Mouse (Mus musculus) embryonic facial prominence, embryonic 10.5 days (tissue): Measurements from ENCODE around the gene Gm28729. TPM values are rescaled to one million over a fixed set of nuclear protein-coding genes. Genes with fewer than 3 reads are reported as not detected.
A peak's percentile ranks its signal among the peaks of the same experiment; 100 is the strongest.
"Not testable (repeated sequence)": the region's sequence is repeated elsewhere in the genome, so short reads cannot be mapped to it uniquely, and the experiment has no call there.

Experiments used
- DNase-seq: peaks from one replicate; pipeline ENCODE4 v3.0.0-alpha.2; 2017; ENCODE audit warnings: low spot score
- H3K27ac ChIP-seq: fragments of 300-500 bp; sonication (generic); replicated peaks from 2 replicates; pipeline ENCODE4 v1.5.1; 2016; ENCODE audit warnings: mild to moderate bottlenecking
- H3K27me3 ChIP-seq: fragments of 300-500 bp; sonication (generic); replicated peaks from 2 replicates; pipeline ENCODE4 v1.6.1; 2016; ENCODE audit warnings: low read depth, mild to moderate bottlenecking; ENCODE audit not compliant: poor library complexity, severe bottlenecking
- H3K36me3 ChIP-seq: fragments of 300-500 bp; sonication (generic); replicated peaks from 2 replicates; pipeline ENCODE4 v1.6.1; 2016; ENCODE audit warnings: mild to moderate bottlenecking, moderate library complexity
- H3K4me1 ChIP-seq: fragments of 300-500 bp; sonication (generic); 2 replicates; pipeline ENCODE4 v1.6.1; 2016
- H3K4me3 ChIP-seq: fragments of 300-500 bp; sonication (generic); 2 replicates; pipeline ENCODE4 v1.5.1; 2016; ENCODE audit warnings: mild to moderate bottlenecking, moderate library complexity
- H3K9me3 ChIP-seq: fragments of 300-500 bp; sonication (generic); 2 replicates; pipeline ENCODE4 v1.6.1; 2016; ENCODE audit warnings: mild to moderate bottlenecking
- WGBS: fragments of 180-500 bp; shearing (Covaris S2); methylation state at CpG from one replicate; pipeline ENCODE4 v1.1.7; 2016; 5-methylcytosine and 5-hydroxymethylcytosine counted together
- polyA plus RNA-seq: library from polyadenylated mRNA; unstranded; fragments of >200 nt; fragmentation: Nextera tagmentation; extraction: Ambion mirVana; gene quantifications from 2 replicates; pipeline ENCODE4 v1.2.1, GENCODE M21; 2016

Gm28729 gene
- polyA plus RNA-seq, 1 experiment from 2014 or later = not detected

DNA sequence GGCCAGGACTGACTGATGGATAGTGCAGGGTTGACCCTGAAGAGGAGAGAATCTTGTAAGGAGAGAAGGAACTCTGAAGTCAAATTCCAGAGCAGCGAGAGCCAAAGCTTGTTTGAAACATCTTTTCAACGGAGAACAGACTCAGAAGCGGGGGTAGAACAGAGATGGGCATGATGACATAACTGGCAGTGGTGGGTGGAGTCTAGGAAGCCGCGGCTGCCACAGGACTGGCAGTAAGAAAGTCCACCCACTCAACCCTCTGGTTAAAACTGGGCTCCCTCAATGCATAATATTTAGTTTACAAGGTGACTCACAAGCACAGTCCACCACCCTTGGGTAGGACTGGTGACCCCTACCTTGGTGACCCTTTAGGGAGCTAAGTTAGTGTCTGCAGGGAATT lies 9.3 kb downstream of the Gm28729 start:
- no peak overlapping the region for H3K4me3 ChIP-seq
- 88% methylated on average over 5 of the region's 5 CpGs for WGBS
- H3K36me3 ChIP-seq = no peaks in the 10 kb centered on the region
- H3K27ac ChIP-seq = no peak overlapping the region
- H3K9me3 ChIP-seq = no peaks in the 10 kb centered on the region
- H3K27me3 ChIP-seq = no peaks in the 10 kb centered on the region
- H3K4me1 ChIP-seq = no peaks in the 10 kb centered on the region
- no peak for DNase-seq

DNA sequence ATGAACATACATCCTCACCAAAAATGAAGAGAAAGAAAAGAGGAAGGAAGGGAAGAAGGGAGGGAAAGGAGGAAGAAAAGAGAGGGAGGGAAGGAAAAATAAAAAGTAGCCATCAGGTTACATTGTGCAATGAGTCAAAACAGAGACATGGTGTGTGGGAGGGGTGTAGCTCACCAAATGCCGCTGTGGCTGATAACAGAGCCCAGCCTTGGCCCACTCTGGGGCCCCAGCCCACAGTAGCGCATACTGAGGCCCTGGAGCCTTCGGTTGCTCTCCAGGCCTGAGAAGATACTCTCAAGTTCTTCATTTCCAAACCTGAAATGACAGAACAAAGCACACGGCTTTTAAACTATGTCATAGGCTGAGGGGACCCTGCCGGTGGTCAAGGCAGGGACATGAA lies 10.8 kb downstream of the Gm28729 start:
- Histone ChIP-seq H3K4me3 (no peak overlapping the region), H3K36me3 (no peaks in the 10 kb centered on the region), H3K9me3 (no peaks in the 10 kb centered on the region), H3K27me3 (no peaks in the 10 kb centered on the region), H3K27ac (no peak overlapping the region), H3K4me1 (no peaks in the 10 kb centered on the region)
- DNase-seq = no peak
- 90% methylated on average over 5 of the region's 5 CpGs for WGBS

DNA sequence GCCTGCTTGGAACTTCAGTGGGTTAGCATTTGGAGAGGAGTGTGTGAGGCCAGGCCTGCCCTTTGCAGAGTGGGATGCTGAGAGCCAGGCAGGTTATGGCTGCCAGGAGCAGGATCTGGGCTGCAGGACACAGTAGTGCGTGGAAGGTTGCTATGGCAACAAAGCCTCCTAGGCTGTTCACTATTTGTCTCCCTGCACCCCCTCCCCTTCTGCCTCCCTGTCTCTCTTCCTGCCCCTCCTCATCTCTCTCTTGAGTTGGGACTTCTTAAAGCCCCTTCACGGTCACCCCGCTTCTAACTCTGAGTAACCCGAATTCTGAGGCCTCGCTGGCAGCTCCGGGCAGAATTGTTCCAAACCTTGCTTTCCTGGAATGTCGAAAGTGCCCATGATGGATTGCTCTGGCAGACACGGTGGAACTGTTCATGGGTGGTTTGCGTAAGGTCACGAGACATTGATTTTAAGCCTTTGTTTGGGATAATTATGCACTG lies 19.0 kb downstream of the Gm28729 start:
- Histone ChIP-seq H3K27ac (peak overlapping the region; percentile 62), H3K9me3 (0 out of 2 replicates have a peak, but pooled peaks cover 3% of the 10 kb centered on the region)
- 43% methylated on average over 10 of the region's 10 CpGs for WGBS

DNA sequence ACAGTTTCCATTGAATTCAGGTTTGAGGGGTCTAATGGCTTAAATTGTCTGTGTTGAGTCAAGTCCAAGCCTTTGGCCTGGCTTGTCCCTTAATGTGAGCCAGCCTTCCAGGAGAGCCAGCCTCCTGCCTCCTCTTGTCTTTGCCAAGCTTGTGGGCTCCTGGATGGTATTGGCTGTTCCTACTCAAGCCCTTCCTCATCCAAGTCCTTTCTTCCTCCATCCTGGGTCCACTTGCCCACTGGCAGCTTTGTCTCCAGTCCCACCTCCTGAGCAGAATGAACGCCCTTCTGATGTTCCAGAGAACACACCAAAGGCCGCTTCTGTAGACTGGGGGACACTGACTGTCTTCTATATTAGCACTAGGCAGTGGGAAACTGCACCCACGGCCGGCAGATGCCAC lies 19.9 kb downstream of the Gm28729 start:
- no peak for DNase-seq
- peak overlapping the region; percentile 40; the same call in 1 of the 2 replicates for H3K27ac ChIP-seq
- no peaks in the 10 kb centered on the region for H3K27me3 ChIP-seq
- H3K36me3 ChIP-seq = no peaks in the 10 kb centered on the region
- 0 out of 2 replicates have a peak, but pooled peaks cover 3% of the 10 kb centered on the region for H3K9me3 ChIP-seq
- no peak overlapping the region for H3K4me3 ChIP-seq
- 89% methylated on average over 4 of the region's 4 CpGs for WGBS
- H3K4me1 ChIP-seq = peaks cover 36% of the 10 kb centered on the region

More for the DNA sequence above, 19.0 kb downstream of the Gm28729 start:
- DNase-seq = peak; percentile 68
- H3K4me3 ChIP-seq = peak overlapping the region; percentile 21; the same call in 1 of the 2 replicates
- H3K27me3 ChIP-seq = no peaks in the 10 kb centered on the region
- no peaks in the 10 kb centered on the region for H3K36me3 ChIP-seq
- peaks cover 36% of the 10 kb centered on the region for H3K4me1 ChIP-seq

DNA sequence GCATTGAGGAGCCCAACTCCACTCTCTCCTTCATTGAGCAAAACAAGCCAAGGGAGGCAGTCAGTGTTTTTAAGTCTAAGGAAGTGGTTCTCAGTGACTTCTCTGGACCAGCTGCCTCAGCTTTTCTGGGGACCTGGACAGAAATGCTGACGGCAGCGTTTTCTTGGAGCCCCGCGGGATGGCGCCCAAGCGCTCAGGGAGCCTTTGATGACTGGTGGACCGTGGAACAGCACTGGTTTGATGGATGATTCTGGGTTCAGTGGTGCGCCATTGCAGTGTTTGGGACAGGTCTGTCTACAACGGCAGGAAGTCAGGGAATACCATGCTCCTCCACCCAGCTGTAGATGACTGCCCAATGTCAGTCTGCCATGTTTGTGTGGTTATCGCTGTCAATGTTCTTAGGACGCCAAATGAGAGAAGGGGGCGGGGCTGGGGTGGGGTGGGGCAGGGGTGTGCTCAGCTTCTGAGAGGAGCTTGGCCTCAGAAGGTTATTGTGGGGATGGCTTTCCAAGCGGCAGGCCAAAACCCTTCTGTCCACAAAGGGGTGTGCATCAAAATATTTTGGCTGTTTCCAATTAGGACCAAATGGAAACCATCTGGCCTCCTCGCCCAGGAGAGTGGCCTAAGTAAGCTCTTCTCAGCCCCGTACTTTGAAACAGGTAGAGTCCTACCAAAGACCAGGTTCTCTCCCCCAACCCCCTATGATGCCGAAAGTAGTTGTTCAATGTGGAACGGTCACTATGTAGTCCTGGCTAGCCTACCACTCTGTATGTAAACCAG lies 20.8 kb downstream of the Gm28729 start:
- Histone ChIP-seq H3K4me1 (peaks cover 36% of the 10 kb centered on the region), H3K9me3 (0 out of 2 replicates have a peak, but pooled peaks cover 3% of the 10 kb centered on the region), H3K4me3 (no peak overlapping the region), H3K27ac (peak overlapping the region; percentile 67), H3K27me3 (no peaks in the 10 kb centered on the region), H3K36me3 (no peaks in the 10 kb centered on the region)
- peak; percentile 52 for DNase-seq
- WGBS = 67% methylated on average over 17 of the region's 17 CpGs

DNA sequence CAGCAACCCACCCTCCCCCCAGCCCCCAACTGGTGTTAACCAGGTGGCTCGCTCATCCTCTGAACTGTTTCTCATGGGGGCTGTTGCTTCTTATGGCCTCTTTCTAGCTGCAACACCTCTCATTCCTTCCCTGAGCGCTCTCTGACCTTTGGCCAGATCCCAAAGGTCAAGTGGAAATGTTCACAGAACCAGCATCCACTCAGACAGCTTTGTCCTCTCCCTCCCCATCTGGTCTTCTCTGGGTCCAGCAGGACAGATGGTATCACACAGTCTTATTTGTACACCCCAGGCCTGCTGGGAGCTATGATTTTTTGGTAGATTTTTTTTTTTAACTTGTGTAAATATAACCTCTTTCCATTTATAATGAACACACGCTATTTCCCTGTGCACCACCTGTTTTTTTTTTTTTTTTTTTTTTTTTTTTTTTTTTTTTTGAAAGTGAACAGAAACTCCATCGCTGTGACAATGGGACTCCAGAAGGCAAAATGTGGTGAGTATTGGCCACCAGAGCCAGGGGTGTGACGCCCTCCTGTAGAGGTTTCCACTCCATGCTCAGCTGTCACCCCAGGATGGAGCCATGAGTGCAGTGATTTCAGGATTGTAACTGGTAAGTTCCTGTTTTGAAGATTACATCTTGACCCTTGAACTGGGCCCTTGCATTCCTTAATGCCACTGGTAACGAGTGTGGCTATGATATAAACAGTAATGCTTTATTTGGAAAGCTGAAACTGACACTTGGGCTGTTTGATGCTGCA lies 22.0 kb downstream of the Gm28729 start:
- peaks cover 36% of the 10 kb centered on the region for H3K4me1 ChIP-seq
- 71% methylated on average over 6 of the region's 6 CpGs for WGBS
- no peaks in the 10 kb centered on the region for H3K27me3 ChIP-seq
- H3K9me3 ChIP-seq = peaks cover 7% of the 10 kb centered on the region; the same call in 1 of the 2 replicates
- no peak for DNase-seq
- H3K27ac ChIP-seq = no peak overlapping the region
- no peak overlapping the region for H3K4me3 ChIP-seq
- no peaks in the 10 kb centered on the region for H3K36me3 ChIP-seq

DNA sequence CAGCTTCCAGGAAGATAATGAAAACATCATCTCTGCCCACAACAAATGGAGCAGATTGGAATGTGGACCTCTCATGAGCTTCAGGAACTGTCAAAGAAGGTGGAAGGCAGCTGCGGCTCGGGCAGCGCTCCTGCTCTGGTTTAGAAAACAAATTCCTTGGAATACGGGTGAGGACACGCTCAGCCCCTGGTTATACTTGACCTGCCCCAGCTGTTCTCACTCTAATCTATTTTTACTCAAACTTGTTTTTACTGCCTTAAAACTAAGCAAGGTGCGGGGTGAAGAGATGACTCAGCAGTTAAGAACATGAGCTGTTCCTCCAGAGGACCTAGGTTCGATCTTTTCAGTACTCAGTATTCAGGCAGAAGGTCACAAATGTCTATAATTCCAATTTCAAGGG lies 23.8 kb downstream of the Gm28729 start:
- no peak overlapping the region for H3K4me3 ChIP-seq
- H3K4me1 ChIP-seq = peaks cover 31% of the 10 kb centered on the region
- H3K27me3 ChIP-seq = no peaks in the 10 kb centered on the region
- no peaks in the 10 kb centered on the region for H3K36me3 ChIP-seq
- DNase-seq = no peak
- WGBS = 77% methylated on average over 7 of the region's 7 CpGs
- no peak overlapping the region for H3K27ac ChIP-seq
- peaks cover 7% of the 10 kb centered on the region; the same call in 1 of the 2 replicates for H3K9me3 ChIP-seq

DNA sequence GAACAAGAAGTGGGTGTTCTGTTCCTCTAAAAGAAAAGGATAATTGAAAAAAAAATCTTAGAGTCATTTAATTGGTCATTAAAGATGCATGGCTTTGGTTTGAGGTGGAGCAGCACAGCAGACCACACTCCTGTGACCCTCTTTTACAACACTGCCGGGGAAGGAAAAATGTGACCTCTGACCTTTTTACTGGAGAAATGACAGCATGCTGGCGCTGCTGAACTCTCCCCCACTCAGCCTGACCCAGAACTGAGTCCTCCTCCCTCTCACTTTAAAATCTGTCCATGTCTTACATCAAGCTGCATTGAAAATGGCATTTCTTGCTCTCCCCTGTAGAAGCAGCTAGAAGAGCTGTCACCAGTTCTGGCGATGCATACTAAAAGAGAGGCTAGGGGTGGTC lies 31.9 kb downstream of the Gm28729 start:
- no peaks in the 10 kb centered on the region for H3K9me3 ChIP-seq

DNA sequence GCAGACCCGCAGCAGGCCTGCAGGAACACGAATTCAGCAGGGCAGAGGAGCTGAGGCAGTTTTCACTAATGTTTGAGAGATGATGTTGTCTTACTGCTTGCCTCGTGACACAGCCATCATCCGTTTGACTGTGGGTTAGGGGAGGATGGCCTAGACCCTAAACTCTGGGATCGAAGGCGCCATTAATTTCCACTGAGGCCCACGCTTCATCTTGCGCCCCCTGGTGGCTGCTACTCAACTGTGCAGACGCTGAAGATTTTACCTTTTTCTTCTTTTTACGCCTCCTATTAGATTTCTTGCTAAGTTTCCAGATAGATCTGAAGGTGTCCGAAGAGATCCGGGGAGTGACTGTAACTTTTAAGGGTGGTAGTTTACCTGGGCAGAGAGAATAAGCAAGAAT lies 33.3 kb downstream of the Gm28729 start:
- H3K4me3 ChIP-seq = no peak overlapping the region
- H3K36me3 ChIP-seq = no peaks in the 10 kb centered on the region
- peaks cover 12% of the 10 kb centered on the region for H3K4me1 ChIP-seq
- peak; percentile 64 for DNase-seq
- H3K9me3 ChIP-seq = no peaks in the 10 kb centered on the region
- no peaks in the 10 kb centered on the region for H3K27me3 ChIP-seq
- 0 out of 2 replicates have a peak overlapping the region, but pooled peaks have one; percentile 44 for H3K27ac ChIP-seq
- WGBS = 38% methylated on average over 12 of the region's 12 CpGs

More for the DNA sequence above, 31.9 kb downstream of the Gm28729 start:
- no peaks in the 10 kb centered on the region for H3K27me3 ChIP-seq
- H3K4me1 ChIP-seq = peaks cover 12% of the 10 kb centered on the region
- no peak overlapping the region for H3K4me3 ChIP-seq
- no peak for DNase-seq
- no peak overlapping the region for H3K27ac ChIP-seq
- WGBS = 26% methylated on average over 3 of the region's 3 CpGs
- H3K36me3 ChIP-seq = no peaks in the 10 kb centered on the region

DNA sequence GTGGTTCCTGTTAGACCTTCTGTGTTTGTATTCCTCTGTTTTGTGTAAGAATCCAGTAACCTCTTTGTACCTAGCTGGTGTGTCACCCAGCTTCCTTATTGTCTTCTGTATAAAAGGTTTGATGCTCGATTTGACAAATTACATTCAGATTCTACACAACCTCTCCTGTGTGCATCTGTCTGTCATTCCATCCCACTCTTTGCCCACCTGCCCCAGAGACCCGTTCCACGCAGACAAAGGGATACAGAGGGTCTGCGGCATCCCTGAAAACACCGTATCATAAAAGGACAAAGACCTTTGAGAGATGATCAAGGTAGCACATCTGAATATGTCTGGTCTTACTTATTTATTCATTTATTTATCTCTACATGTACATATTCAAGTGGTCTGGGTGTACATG lies 37.2 kb downstream of the Gm28729 start:
- not testable (repeated sequence) for H3K36me3 ChIP-seq, DNase-seq, H3K9me3 ChIP-seq, H3K4me3 ChIP-seq, H3K27ac ChIP-seq, H3K4me1 ChIP-seq, H3K27me3 ChIP-seq
- WGBS = 96% methylated on average over 5 of the region's 5 CpGs

DNA sequence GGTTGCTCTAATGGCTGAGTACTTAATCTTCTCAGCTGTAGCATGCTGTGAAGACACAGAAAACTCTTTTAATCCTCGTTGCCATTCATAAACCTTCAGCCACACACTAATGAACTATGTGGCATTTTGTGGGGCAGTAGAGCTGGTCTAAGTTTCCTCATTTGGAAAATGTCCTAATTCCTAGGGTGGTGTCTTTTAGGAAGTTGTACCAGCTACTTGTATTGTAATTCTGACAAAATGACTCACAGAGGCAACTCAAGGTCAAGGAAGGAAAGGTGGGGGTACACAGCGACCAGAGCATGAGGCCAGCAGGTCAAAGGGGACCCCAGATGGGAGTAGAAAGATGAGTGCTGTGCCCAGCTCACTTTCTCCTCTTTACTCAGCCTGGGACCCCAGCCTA lies 41.4 kb downstream of the Gm28729 start:
- Histone ChIP-seq H3K27me3 (no peaks in the 10 kb centered on the region), H3K4me3 (no peak overlapping the region), H3K9me3 (no peaks in the 10 kb centered on the region), H3K4me1 (0 out of 2 replicates have a peak, but pooled peaks cover 3% of the 10 kb centered on the region), H3K27ac (no peak overlapping the region), H3K36me3 (no peaks in the 10 kb centered on the region)
- 72% methylated on average over 2 of the region's 2 CpGs for WGBS
- no peak for DNase-seq

DNA sequence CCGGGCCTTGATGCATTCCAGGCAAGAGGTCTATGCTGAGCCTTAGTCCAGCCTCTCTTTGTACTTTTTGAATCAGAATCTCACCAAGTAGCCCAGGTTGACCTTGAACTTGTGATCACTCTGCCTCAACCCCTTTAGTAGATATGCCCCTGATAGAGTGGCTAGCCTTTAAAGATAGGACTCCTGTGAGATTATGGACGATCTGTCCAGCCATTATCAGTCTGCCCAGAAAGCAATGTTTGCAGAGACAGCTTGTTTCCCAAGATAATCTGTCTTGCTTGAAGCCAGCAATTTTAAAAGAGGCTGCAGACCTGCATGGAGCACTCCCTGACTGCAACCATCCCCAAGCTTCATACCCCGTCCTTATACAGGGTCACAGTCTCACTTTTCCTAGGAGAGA lies 42.0 kb downstream of the Gm28729 start:
- Histone ChIP-seq H3K4me1 (0 out of 2 replicates have a peak, but pooled peaks cover 3% of the 10 kb centered on the region), H3K27me3 (no peaks in the 10 kb centered on the region), H3K27ac (no peak overlapping the region), H3K36me3 (no peaks in the 10 kb centered on the region), H3K9me3 (no peaks in the 10 kb centered on the region), H3K4me3 (no peak overlapping the region)
- WGBS = 71% methylated on average over 3 of the region's 3 CpGs
- DNase-seq = no peak
